Mouse (Mus musculus) embryonic facial prominence, embryonic 14.5 days (tissue): Measurements from ENCODE around the gene Plin5. TPM values are rescaled to one million over a fixed set of nuclear protein-coding genes. Genes with fewer than 3 reads are reported as not detected.

Experiments used
- ATAC-seq: fragments of 200-750 bp; cut with Nextera tagmentation; 2 replicates; pipeline ENCODE4 v1.8.0; 2017; ENCODE audit warnings: low read depth, moderate number of reproducible peaks, moderate TSS enrichment
- DNase-seq: peaks from one replicate; pipeline ENCODE4 v3.0.0-alpha.2; 2015; ENCODE audit warnings: low spot score
- H3K27ac ChIP-seq: fragments of 300-500 bp; sonication (generic); replicated peaks from 2 replicates; pipeline ENCODE4 v1.5.1; 2014; ENCODE audit warnings: low read depth, mild to moderate bottlenecking, low read length, moderate library complexity
- H3K27me3 ChIP-seq: fragments of 300-500 bp; sonication (generic); replicated peaks from 2 replicates; pipeline ENCODE4 v1.6.1; 2014; ENCODE audit warnings: low read length; ENCODE audit not compliant: control insufficient read depth, insufficient read depth
- H3K36me3 ChIP-seq: fragments of 300-500 bp; sonication (generic); 2 replicates; pipeline ENCODE4 v1.6.1; 2014; ENCODE audit warnings: low read length, mixed read lengths; ENCODE audit not compliant: control insufficient read depth, insufficient read depth
- H3K4me1 ChIP-seq: fragments of 300-500 bp; sonication (generic); 2 replicates; pipeline ENCODE4 v1.6.1; 2014; ENCODE audit warnings: antibody characterized with exemption, low read length; ENCODE audit not compliant: control insufficient read depth, insufficient read depth
- H3K4me2 ChIP-seq: fragments of 300-500 bp; sonication (generic); 2 replicates; pipeline ENCODE4 v1.6.1; 2014; ENCODE audit warnings: low read depth, mild to moderate bottlenecking, low read length, moderate library complexity, mixed read lengths
- H3K4me3 ChIP-seq: fragments of 300-500 bp; sonication (generic); 2 replicates; pipeline ENCODE4 v1.5.1; 2014; ENCODE audit warnings: low read depth, mild to moderate bottlenecking, low read length
- H3K9ac ChIP-seq: fragments of 300-500 bp; sonication (generic); 2 replicates; pipeline ENCODE4 v1.6.1; 2014; ENCODE audit warnings: low read depth, mild to moderate bottlenecking, low read length, moderate library complexity, mixed read lengths
- H3K9me3 ChIP-seq: fragments of 300-500 bp; sonication (generic); 2 replicates; pipeline ENCODE4 v1.6.1; 2016; ENCODE audit warnings: low read length; ENCODE audit not compliant: control insufficient read depth
- WGBS: fragments of 180-500 bp; shearing (Covaris S2); extraction: QIAGEN DNeasy Blood & Tissue Kit; methylation state at CpG from one replicate; pipeline ENCODE4 v1.1.7; 2014; 5-methylcytosine and 5-hydroxymethylcytosine counted together
- polyA plus RNA-seq: library from polyadenylated mRNA; unstranded; fragments of >200 nt; fragmentation: Nextera tagmentation; extraction: Ambion mirVana; gene quantifications from 2 replicates; pipeline ENCODE4 v1.2.1, GENCODE M21; 2014

Gene Plin5
- polyA plus RNA-seq, result 0.54 and 0.57 TPM in 2 replicates

DNA sequence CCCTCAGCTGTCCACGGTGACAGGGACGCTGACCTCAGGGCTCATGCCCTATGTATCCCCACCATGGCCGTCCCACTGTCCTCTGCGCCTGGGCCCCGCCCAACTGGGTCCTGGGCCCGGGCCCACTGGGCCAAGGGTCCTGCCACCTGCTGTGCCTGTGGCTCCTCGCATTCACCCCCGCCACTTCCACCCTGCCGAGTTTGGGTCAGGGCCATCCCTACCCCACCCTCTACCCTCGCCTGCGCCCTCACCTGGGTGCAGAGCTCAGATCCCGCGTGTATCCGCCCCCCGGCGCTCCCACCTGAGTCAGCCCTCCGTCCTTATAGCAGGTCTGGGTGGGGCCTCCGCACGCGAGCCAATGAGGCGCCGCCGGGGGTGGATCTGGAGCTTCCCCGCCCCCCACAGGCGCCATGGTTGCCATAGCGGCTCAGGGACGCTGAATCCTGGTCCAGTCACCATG, at the start of gene Plin5:
Gene Plin5 (minus strand): TSS at position 346 of the 460 bp plus-strand sequence.
- Histone ChIP-seq H3K36me3 (no peaks in the 10 kb centered on the region), H3K27me3 (peaks cover 49% of the 10 kb centered on the region), H3K9ac (0 out of 2 replicates have a peak within 1 kb of the TSS, but pooled peaks have one; percentile 11), H3K4me1 (peaks cover 3% of the 10 kb centered on the region; the same call in 1 of the 2 replicates), H3K4me2 (peak within 1 kb of the TSS; percentile 52), H3K9me3 (peaks cover 4% of the 10 kb centered on the region), H3K27ac (no peak within 1 kb of the TSS), H3K4me3 (peak within 1 kb of the TSS; percentile 25)
- 3% methylated on average over 20 of the region's 27 CpGs for WGBS
- ATAC-seq (peak; percentile 58), DNase-seq (peak; percentile 44)

DNA sequence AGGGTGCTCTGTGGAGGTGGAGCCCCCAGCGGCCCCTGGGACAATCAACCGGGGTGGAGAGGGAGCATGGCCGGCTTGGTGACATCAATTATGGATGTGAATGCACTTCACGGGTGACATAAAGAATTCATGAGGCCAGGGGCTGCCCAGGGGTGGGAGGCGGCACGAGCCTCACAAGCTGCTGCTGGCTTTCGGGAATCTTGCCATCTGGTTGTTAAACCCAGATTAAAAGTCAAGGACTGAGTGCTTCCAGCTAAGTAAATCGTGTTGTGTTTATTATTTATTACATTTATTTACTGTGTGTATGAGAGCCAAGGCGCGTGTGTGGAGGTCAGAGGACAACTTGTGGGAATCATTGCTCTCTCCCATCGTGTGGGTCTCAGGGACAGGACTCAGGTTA, 48.3 kb upstream of the Plin5 start:
- H3K9ac ChIP-seq, result no peak overlapping the region
- ATAC-seq, result no peak
- no peak overlapping the region for H3K4me3 ChIP-seq
- DNase-seq, result no peak
- peaks cover 9% of the 10 kb centered on the region; the same call in 1 of the 2 replicates for H3K4me1 ChIP-seq
- H3K27me3 ChIP-seq, result no peaks in the 10 kb centered on the region; the same call in 1 of the 2 replicates
- H3K9me3 ChIP-seq, result no peaks in the 10 kb centered on the region
- H3K36me3 ChIP-seq, result no peaks in the 10 kb centered on the region
- no peak overlapping the region for H3K27ac ChIP-seq
- no peak overlapping the region for H3K4me2 ChIP-seq
- WGBS, result 75% methylated on average over 11 of the region's 11 CpGs

DNA sequence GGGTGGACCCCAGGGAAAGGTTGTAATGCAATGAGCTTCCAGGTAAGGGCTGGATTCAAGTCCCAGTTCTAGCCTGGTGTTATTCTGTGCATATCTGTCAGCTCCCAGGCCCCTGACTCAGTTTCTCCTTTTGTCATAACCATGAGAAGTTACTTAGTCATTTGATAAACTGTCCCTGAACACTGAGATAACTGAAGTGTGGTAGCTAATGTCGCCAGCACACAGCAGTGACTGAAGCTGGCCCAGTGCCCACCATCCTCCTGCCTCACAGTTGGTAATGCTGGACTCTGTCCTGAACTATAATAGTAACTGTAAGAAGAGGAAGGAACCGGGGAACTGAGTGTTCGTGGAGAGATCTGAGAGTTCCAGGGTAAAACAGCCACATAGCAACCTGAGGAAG, 47.1 kb upstream of the Plin5 start:
- 0 out of 2 replicates have a peak, but pooled peaks cover 6% of the 10 kb centered on the region for H3K4me1 ChIP-seq
- no peak overlapping the region for H3K9ac ChIP-seq
- no peak overlapping the region for H3K27ac ChIP-seq
- no peaks in the 10 kb centered on the region for H3K9me3 ChIP-seq
- no peak overlapping the region for H3K4me3 ChIP-seq
- 87% methylated on average over 3 of the region's 3 CpGs for WGBS
- H3K27me3 ChIP-seq, result no peaks in the 10 kb centered on the region; the same call in 1 of the 2 replicates
- DNase-seq (no peak), ATAC-seq (no peak)
- no peak overlapping the region for H3K4me2 ChIP-seq
- H3K36me3 ChIP-seq, result no peaks in the 10 kb centered on the region

DNA sequence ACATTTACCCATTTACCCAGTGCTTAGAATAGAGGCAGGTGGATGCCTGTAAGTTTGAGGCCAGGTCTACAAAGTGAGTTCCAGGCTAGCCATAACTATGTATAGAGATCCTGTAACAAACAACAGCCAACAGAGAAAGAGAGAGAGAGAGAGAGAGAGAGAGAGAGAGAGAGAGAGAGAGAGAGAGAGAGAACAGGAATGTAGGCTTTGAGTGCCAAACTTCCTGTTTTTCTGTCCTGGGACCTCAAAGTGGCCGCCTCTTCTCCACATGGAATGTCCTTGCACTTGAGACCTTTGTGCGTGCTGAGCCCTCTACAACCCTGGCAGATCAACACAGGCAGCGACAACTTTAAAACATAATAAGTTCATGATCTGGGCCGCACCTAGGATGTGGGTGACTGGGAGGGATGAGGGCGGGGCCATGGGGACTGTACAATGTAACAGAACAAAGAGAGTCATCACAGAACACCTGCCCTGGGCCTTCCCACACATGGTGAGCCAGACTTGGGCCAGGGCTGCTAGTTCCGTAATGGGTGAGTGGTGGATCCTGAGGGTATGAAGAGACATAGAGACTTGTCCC, 46.2 kb upstream of the Plin5 start:
- Histone ChIP-seq H3K27me3 (no peaks in the 10 kb centered on the region; the same call in 1 of the 2 replicates), H3K9ac (no peak overlapping the region), H3K4me2 (peak overlapping the region; percentile 68; the same call in 1 of the 2 replicates), H3K4me1 (0 out of 2 replicates have a peak, but pooled peaks cover 6% of the 10 kb centered on the region), H3K4me3 (no peak overlapping the region), H3K27ac (no peak overlapping the region), H3K9me3 (no peaks in the 10 kb centered on the region), H3K36me3 (no peaks in the 10 kb centered on the region)
- 78% methylated on average over 6 of the region's 6 CpGs for WGBS
- no peak for ATAC-seq
- no peak for DNase-seq

DNA sequence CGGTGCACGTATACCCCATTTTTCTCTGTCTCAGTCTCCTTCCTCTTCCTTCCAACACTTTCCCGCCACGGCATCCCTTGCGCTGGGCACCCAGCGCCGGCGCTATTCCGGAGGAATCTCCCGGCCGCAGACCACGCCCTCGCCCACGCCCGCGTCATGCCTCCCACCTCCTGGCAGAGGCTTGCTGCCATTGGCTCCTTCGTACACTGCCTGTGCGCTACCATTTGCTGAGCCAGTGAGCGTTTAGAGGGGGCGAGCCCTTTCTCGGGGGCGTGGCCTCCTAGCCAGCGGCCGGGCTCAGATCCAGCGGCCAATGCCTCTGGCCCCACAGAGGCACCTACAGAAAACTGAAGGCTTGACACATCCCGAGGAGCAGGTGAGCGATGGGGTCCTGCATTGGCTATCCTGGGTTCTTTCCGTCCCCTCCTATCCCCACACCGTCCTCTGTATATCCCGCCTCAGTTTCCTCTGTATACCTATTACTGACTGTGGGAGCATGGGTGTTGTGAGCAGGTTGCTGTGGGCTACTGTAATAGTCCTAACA, 44.9 kb upstream of the Plin5 start, which contains the start of gene Tnfaip8l1:
Gene Tnfaip8l1 (plus strand): TSS at position 247 of the 544 bp plus-strand sequence.
- Histone ChIP-seq H3K36me3 (no peaks in the 10 kb centered on the region), H3K9ac (peak within 1 kb of the TSS; percentile 61), H3K4me2 (peak within 1 kb of the TSS; percentile 68), H3K4me1 (0 out of 2 replicates have a peak, but pooled peaks cover 6% of the 10 kb centered on the region), H3K27me3 (peaks cover 10% of the 10 kb centered on the region; the same call in 1 of the 2 replicates), H3K27ac (no peak within 1 kb of the TSS; the same call in 1 of the 2 replicates), H3K4me3 (peak within 1 kb of the TSS; percentile 50), H3K9me3 (no peaks in the 10 kb centered on the region)
- WGBS, result 2% methylated on average over 30 of the region's 30 CpGs
- DNase-seq, result peak; percentile 97
- peak; percentile 99 for ATAC-seq

DNA sequence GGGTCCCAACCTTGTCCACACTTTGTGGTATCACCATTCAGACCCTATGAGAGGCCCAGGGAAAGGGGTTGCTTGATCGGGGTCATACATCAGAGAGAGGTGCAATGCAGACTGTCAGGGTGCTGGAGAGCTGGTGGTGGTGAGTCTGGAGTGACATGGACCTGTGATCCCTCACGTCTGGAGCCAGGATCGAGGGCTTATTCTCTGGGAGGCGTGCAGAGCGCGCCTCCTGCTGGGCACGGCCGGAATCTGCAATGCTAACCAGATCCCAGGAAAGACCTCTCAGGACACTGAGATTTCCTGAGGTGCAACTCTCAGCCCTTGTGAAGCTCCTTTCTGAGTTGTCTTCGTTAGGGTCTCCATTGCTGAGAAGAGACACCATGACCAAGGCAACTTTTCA, 42.3 kb upstream of the Plin5 start:
- Histone ChIP-seq H3K4me3 (no peak overlapping the region), H3K4me1 (0 out of 2 replicates have a peak, but pooled peaks cover 6% of the 10 kb centered on the region), H3K4me2 (no peak overlapping the region), H3K9ac (0 out of 2 replicates have a peak overlapping the region, but pooled peaks have one; percentile 1), H3K36me3 (no peaks in the 10 kb centered on the region), H3K27ac (no peak overlapping the region), H3K9me3 (no peaks in the 10 kb centered on the region), H3K27me3 (peaks cover 11% of the 10 kb centered on the region)
- no peak for ATAC-seq
- peak; percentile 69 for DNase-seq
- under 1% methylated on average over 9 of the region's 9 CpGs for WGBS

DNA sequence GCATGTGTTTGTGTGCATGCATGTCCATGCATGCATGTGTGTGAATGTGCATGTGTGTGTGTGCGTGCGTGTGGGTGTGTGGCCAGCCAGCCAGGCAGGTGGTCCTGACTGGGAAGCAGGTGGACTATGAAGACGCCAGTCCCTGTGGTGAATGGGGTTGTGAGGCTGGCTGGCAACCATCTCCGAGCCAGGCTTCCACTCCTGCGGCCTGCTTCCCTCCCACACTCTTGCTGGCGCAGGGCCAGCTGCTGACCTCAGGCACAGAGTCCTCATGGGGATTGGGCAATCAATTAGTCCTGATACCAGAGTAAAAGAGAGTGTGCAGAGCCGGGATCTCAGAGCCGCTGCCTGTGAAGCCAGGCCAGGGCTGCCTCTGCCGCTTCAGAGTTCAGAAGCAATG, 36.2 kb upstream of the Plin5 start:
- no peak overlapping the region for H3K9ac ChIP-seq
- WGBS, result 38% methylated on average over 7 of the region's 9 CpGs
- no peak overlapping the region for H3K4me2 ChIP-seq
- DNase-seq (peak; percentile 67), ATAC-seq (peak; percentile 22; the same call in 1 of the 2 replicates)
- no peaks in the 10 kb centered on the region for H3K9me3 ChIP-seq
- peaks cover 32% of the 10 kb centered on the region for H3K27me3 ChIP-seq
- H3K27ac ChIP-seq, result no peak overlapping the region
- H3K36me3 ChIP-seq, result no peaks in the 10 kb centered on the region
- H3K4me3 ChIP-seq, result no peak overlapping the region
- H3K4me1 ChIP-seq, result no peaks in the 10 kb centered on the region

DNA sequence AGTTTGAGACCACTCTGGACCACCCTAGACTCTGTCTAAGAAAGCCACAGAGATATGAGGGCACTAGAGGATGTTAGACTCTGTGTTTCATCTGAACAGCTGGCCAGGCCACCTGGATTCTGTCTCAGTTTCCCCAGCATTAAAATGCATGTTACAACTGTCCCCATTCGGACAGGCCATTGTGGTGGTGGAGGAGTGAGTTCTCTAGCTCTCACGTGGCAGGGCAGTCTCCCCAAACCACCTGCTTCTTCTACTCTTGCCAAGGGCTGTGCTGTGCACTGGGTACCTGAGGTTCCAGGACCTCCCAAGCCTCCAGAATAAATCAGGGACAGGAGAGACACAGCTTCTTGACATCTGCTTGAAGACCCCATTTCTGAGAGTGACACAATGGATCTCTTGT, 32.5 kb upstream of the Plin5 start:
- Histone ChIP-seq H3K9ac (no peak overlapping the region), H3K4me3 (no peak overlapping the region), H3K4me1 (no peaks in the 10 kb centered on the region), H3K4me2 (no peak overlapping the region), H3K27ac (no peak overlapping the region), H3K36me3 (no peaks in the 10 kb centered on the region), H3K9me3 (no peaks in the 10 kb centered on the region), H3K27me3 (peaks cover 44% of the 10 kb centered on the region)
- WGBS, result 23% methylated on average over 2 of the region's 2 CpGs
- ATAC-seq (no peak), DNase-seq (no peak)
